Mouse (Mus musculus) embryonic facial prominence, embryonic 12.5 days (tissue): ENCODE measurements around the gene Slco2b1. TPM values are rescaled to one million over a fixed set of nuclear protein-coding genes. Genes with fewer than 3 reads are reported as not detected.

Experiments used
- polyA plus RNA-seq: library from polyadenylated mRNA; unstranded; fragments of >200 nt; fragmentation: Nextera tagmentation; extraction: Ambion mirVana; gene quantifications from 2 replicates; pipeline ENCODE4 v1.2.1, GENCODE M21; 2016

Slco2b1 gene
- polyA plus RNA-seq, 1 experiment from 2014 or later: 2.2 TPM

Other genes with a start within 250 kb of the Slco2b1 start
- gene Klhl35, start 245.3 kb downstream of the Slco2b1 start, polyA plus RNA-seq: 2.1 and 2.7 TPM in 2 replicates
- 695 and 699 TPM in 2 replicates for gene Rps3, start 227.6 kb downstream of the Slco2b1 start, polyA plus RNA-seq
- gene Arrb1, start 175.9 kb downstream of the Slco2b1 start, polyA plus RNA-seq: 8.5 and 8.8 TPM in 2 replicates
- 0.93 and 1.5 TPM in 2 replicates for gene Tpbgl, start 84.2 kb downstream of the Slco2b1 start, polyA plus RNA-seq
- gene Olfr520, start 18.9 kb upstream of the Slco2b1 start, polyA plus RNA-seq: not detected in 2 replicates
- not detected in 2 replicates for gene Olfr521, start 52.2 kb upstream of the Slco2b1 start, polyA plus RNA-seq
- 2.3 and 2.6 TPM in 2 replicates for gene Neu3, start 117.1 kb upstream of the Slco2b1 start, polyA plus RNA-seq
- gene Xrra1, start 147.8 kb upstream of the Slco2b1 start, polyA plus RNA-seq: 0.20 and 0.43 TPM in 2 replicates
- gene Spcs2, start 152.1 kb upstream of the Slco2b1 start, polyA plus RNA-seq: 334 and 345 TPM in 2 replicates